Mouse (Mus musculus) liver, embryonic 11.5 days (tissue): ENCODE measurements around the gene Sept7. TPM values are rescaled to one million over a fixed set of nuclear protein-coding genes. Genes with fewer than 3 reads are reported as not detected.
A peak's percentile ranks its signal among the peaks of the same experiment; 100 is the strongest.
"Not testable (repeated sequence)": the region's sequence is repeated elsewhere in the genome, so short reads cannot be mapped to it uniquely, and the experiment has no call there.

ENCODE experiments used
- ATAC-seq: fragments of 200-750 bp; cut with Nextera tagmentation; replicated peaks from 2 replicates; pipeline ENCODE4 v1.8.0; 2017; ENCODE audit warnings: moderate number of reproducible peaks, mild to moderate bottlenecking, moderate TSS enrichment, moderate library complexity; ENCODE audit not compliant: low FRiP score
- DNase-seq: peaks from one replicate; pipeline ENCODE4 v3.0.0-alpha.2; 2017; ENCODE audit warnings: low spot score
- H3K27ac ChIP-seq: fragments of 300-500 bp; sonication (generic); 2 replicates; pipeline ENCODE4 v1.5.1; 2014; ENCODE audit warnings: mild to moderate bottlenecking, low read depth, low read length, control low read depth
- H3K27me3 ChIP-seq: fragments of 300-500 bp; sonication (generic); replicated peaks from 2 replicates; pipeline ENCODE4 v1.6.1; 2014; ENCODE audit warnings: low read length, mixed read lengths; ENCODE audit not compliant: control insufficient read depth, insufficient read depth
- H3K36me3 ChIP-seq: fragments of 300-500 bp; sonication (generic); 2 replicates; pipeline ENCODE4 v1.6.1; 2014; ENCODE audit warnings: mild to moderate bottlenecking, low read length, moderate library complexity, mixed read lengths; ENCODE audit not compliant: control insufficient read depth, insufficient read depth
- H3K4me1 ChIP-seq: fragments of 300-500 bp; sonication (generic); replicated peaks from 2 replicates; pipeline ENCODE4 v1.6.1; 2014; ENCODE audit warnings: low read length, mixed read lengths; ENCODE audit not compliant: control insufficient read depth, insufficient read depth
- H3K4me2 ChIP-seq: fragments of 300-500 bp; sonication (generic); 2 replicates; pipeline ENCODE4 v1.6.1; 2014; ENCODE audit warnings: mild to moderate bottlenecking, control low read depth, moderate library complexity
- H3K4me3 ChIP-seq: fragments of 300-500 bp; sonication (generic); 2 replicates; pipeline ENCODE4 v1.5.1; 2014; ENCODE audit warnings: low read depth, low read length, control low read depth
- H3K9ac ChIP-seq: fragments of 300-500 bp; sonication (generic); 2 replicates; pipeline ENCODE4 v1.6.1; 2014; ENCODE audit warnings: low read depth, low read length, control low read depth
- H3K9me3 ChIP-seq: fragments of 300-500 bp; sonication (generic); 2 replicates; pipeline ENCODE4 v1.6.1; 2016; ENCODE audit warnings: low read length, inconsistent platforms, mixed read lengths; ENCODE audit not compliant: control insufficient read depth
- WGBS: fragments of 180-500 bp; shearing (Covaris S2); extraction: QIAGEN DNeasy Blood & Tissue Kit; methylation state at CpG from one replicate; pipeline ENCODE4 v1.1.7; 2014; 5-methylcytosine and 5-hydroxymethylcytosine counted together
- polyA plus RNA-seq: library from polyadenylated mRNA; unstranded; fragments of >200 nt; fragmentation: Nextera tagmentation; extraction: Ambion mirVana; gene quantifications from 2 replicates; pipeline ENCODE4 v1.2.1, GENCODE M21; 2014

Gene Sept7
- polyA plus RNA-seq, 1 experiment from 2014 or later = 219 TPM

GRCm38 (mm10) chr9:25267133-25267532 is 14.9 kb downstream of the Sept7 start:
- Histone ChIP-seq H3K9ac (no peak overlapping the region), H3K27me3 (no peaks in the 10 kb centered on the region), H3K4me1 (0 out of 2 replicates have a peak, but pooled peaks cover 7% of the 10 kb centered on the region), H3K36me3 (peaks cover 7% of the 10 kb centered on the region; the same call in 1 of the 2 replicates), H3K9me3 (no peaks in the 10 kb centered on the region), H3K4me3 (no peak overlapping the region), H3K27ac (no peak overlapping the region), H3K4me2 (no peak overlapping the region)
- WGBS = 78% methylated on average over 3 of the region's 3 CpGs
- no peak for ATAC-seq
- no peak for DNase-seq

GRCm38 (mm10) chr9:25267574-25267973 is 15.3 kb downstream of the Sept7 start:
- no peak overlapping the region for H3K27ac ChIP-seq
- no peaks in the 10 kb centered on the region for H3K27me3 ChIP-seq
- no peaks in the 10 kb centered on the region for H3K9me3 ChIP-seq
- 0 out of 2 replicates have a peak, but pooled peaks cover 7% of the 10 kb centered on the region for H3K4me1 ChIP-seq
- no peak overlapping the region for H3K4me3 ChIP-seq
- H3K9ac ChIP-seq = no peak overlapping the region
- H3K36me3 ChIP-seq = peaks cover 7% of the 10 kb centered on the region; the same call in 1 of the 2 replicates
- no peak for ATAC-seq
- H3K4me2 ChIP-seq = no peak overlapping the region
- 52% methylated on average over 2 of the region's 2 CpGs for WGBS
- no peak for DNase-seq

- Histone ChIP-seq H3K36me3 (peaks cover 7% of the 10 kb centered on the region; the same call in 1 of the 2 replicates), H3K27ac (no peak overlapping the region), H3K4me1 (0 out of 2 replicates have a peak, but pooled peaks cover 3% of the 10 kb centered on the region), H3K9me3 (no peaks in the 10 kb centered on the region), H3K27me3 (no peaks in the 10 kb centered on the region), H3K4me2 (no peak overlapping the region), H3K9ac (no peak overlapping the region), H3K4me3 (no peak overlapping the region)
- ATAC-seq (no peak), DNase-seq (no peak)
- 96% methylated on average over 2 of the region's 2 CpGs for WGBS
Observed at GRCm38 (mm10) chr9:25271902-25272301, 19.7 kb downstream of the Sept7 start.

- H3K9ac ChIP-seq = no peak overlapping the region
- H3K4me1 ChIP-seq = no peaks in the 10 kb centered on the region
- H3K9me3 ChIP-seq = no peaks in the 10 kb centered on the region
- 86% methylated on average over 1 of the region's 1 CpGs for WGBS
- no peak overlapping the region for H3K27ac ChIP-seq
- DNase-seq = no peak
- no peak overlapping the region for H3K4me3 ChIP-seq
- H3K36me3 ChIP-seq = peaks cover 2% of the 10 kb centered on the region; the same call in 1 of the 2 replicates
- no peak overlapping the region for H3K4me2 ChIP-seq
- no peaks in the 10 kb centered on the region for H3K27me3 ChIP-seq
- ATAC-seq = no peak
Observed at GRCm38 (mm10) chr9:25289796-25290195, 37.6 kb downstream of the Sept7 start.

GRCm38 (mm10) chr9:25309505-25310182 is 57.4 kb downstream of the Sept7 start:
- Histone ChIP-seq H3K4me1 (no peaks in the 10 kb centered on the region), H3K27ac (no peak overlapping the region), H3K36me3 (peaks cover 2% of the 10 kb centered on the region), H3K27me3 (no peaks in the 10 kb centered on the region), H3K9ac (no peak overlapping the region), H3K4me3 (no peak overlapping the region), H3K4me2 (no peak overlapping the region), H3K9me3 (no peaks in the 10 kb centered on the region)
- peak; percentile 47; the same call in 1 of the 2 replicates for ATAC-seq
- DNase-seq = no peak
- WGBS = 57% methylated on average over 1 of the region's 1 CpGs

- Histone ChIP-seq H3K9ac (no peak overlapping the region), H3K27me3 (no peaks in the 10 kb centered on the region), H3K36me3 (no peaks in the 10 kb centered on the region), H3K4me2 (no peak overlapping the region), H3K27ac (no peak overlapping the region), H3K4me3 (no peak overlapping the region), H3K4me1 (no peaks in the 10 kb centered on the region), H3K9me3 (no peaks in the 10 kb centered on the region)
- 80% methylated on average over 4 of the region's 4 CpGs for WGBS
- DNase-seq (no peak), ATAC-seq (no peak)
Observed at GRCm38 (mm10) chr9:25314304-25314703, 62.1 kb downstream of the Sept7 start.

- DNase-seq (no peak), ATAC-seq (peak; percentile 51)
- Histone ChIP-seq H3K4me3 (no peak overlapping the region), H3K4me2 (no peak overlapping the region), H3K36me3 (no peaks in the 10 kb centered on the region), H3K9me3 (no peaks in the 10 kb centered on the region), H3K27me3 (no peaks in the 10 kb centered on the region), H3K4me1 (no peaks in the 10 kb centered on the region), H3K9ac (no peak overlapping the region), H3K27ac (no peak overlapping the region)
- 68% methylated on average over 4 of the region's 4 CpGs for WGBS
Observed at GRCm38 (mm10) chr9:25317827-25318505, 65.7 kb downstream of the Sept7 start.

- ATAC-seq, H3K4me1 ChIP-seq, H3K27me3 ChIP-seq, H3K4me2 ChIP-seq, H3K9ac ChIP-seq, H3K9me3 ChIP-seq, H3K27ac ChIP-seq, H3K36me3 ChIP-seq, DNase-seq, H3K4me3 ChIP-seq: not testable (repeated sequence)
- WGBS = 88% methylated on average over 6 of the region's 6 CpGs
Observed at GRCm38 (mm10) chr9:25319676-25320075, 67.4 kb downstream of the Sept7 start.
